Mouse (Mus musculus) heart, postnatal 0 days (tissue): ENCODE data around the gene Hoxa1.

Experiments used
- CTCF ChIP-seq: IDR thresholded peaks from 2 replicates; pipeline ENCODE4 v1.5.1; 2016; ENCODE audit warnings: antibody characterized with exemption, control low read depth, low read depth
- EP300 ChIP-seq: IDR thresholded peaks from 2 replicates; pipeline ENCODE4 v1.6.1; 2016; ENCODE audit warnings: antibody characterized with exemption, low read depth

- TF ChIP-seq CTCF (no peak), EP300 (no peak)
Measured at GRCm38 (mm10) chr6:52165441-52166370, 7.6 kb upstream of the Hoxa1 start.
